Mouse (Mus musculus): Measurements from ENCODE around the gene Calm1. TPM values are rescaled to one million over a fixed set of nuclear protein-coding genes. Genes with fewer than 3 reads are reported as not detected.

The Calm1 gene
- polyA plus RNA-seq, 1 experiment, result 398 TPM

Other genes with a start within 250 kb of the Calm1 start
- 0.40 TPM in 1 of 2 replicates, not detected in the other for gene Kcnk13, start 234.9 kb upstream of the Calm1 start, polyA plus RNA-seq (2012; ENCODE audit: insufficient read depth, insufficient read length, missing spikeins)
- 143 and 155 TPM in 2 replicates for gene Psmc1, start 89.3 kb upstream of the Calm1 start, polyA plus RNA-seq (2012; ENCODE audit: insufficient read depth, insufficient read length, missing spikeins)
- 3.0 and 3.7 TPM in 2 replicates for gene Nrde2, start 39.8 kb upstream of the Calm1 start, polyA plus RNA-seq (2012; ENCODE audit: insufficient read depth, insufficient read length, missing spikeins)